Mouse (Mus musculus): ENCODE measurements around the gene Xylt1. TPM values are rescaled to one million over a fixed set of nuclear protein-coding genes. Genes with fewer than 3 reads are reported as not detected.

Gene Xylt1
- polyA plus RNA-seq, 1 experiment from 2014 or later = 2.8 TPM

- H3K4me1 ChIP-seq = peaks cover 10% of the 10 kb centered on the region
- H3K27ac ChIP-seq = no peak overlapping the region
- 81% methylated on average over 2 of the region's 2 CpGs for WGBS
- H3K9ac ChIP-seq = no peak overlapping the region
- no peak overlapping the region for H3K4me2 ChIP-seq (replicated peaks)
- no peaks in the 10 kb centered on the region for H3K27me3 ChIP-seq (replicated peaks)
- no peaks in the 10 kb centered on the region for H3K9me3 ChIP-seq
- no peaks in the 10 kb centered on the region for H3K36me3 ChIP-seq
- H3K4me3 ChIP-seq = no peak overlapping the region
- no peak for ATAC-seq (ENCODE audit: low FRiP score, low read depth)
Observed at GRCm38 (mm10) chr7:117512301-117512700, 131.5 kb downstream of the Xylt1 start.

GRCm38 (mm10) chr7:117515794-117516193 is 135.0 kb downstream of the Xylt1 start:
- Histone ChIP-seq H3K4me1 (no peaks in the 10 kb centered on the region), H3K27ac (no peak overlapping the region), H3K4me3 (no peak overlapping the region), H3K9me3 (no peaks in the 10 kb centered on the region), H3K9ac (no peak overlapping the region), H3K4me2 (replicated peaks) (no peak overlapping the region), H3K27me3 (replicated peaks) (no peaks in the 10 kb centered on the region), H3K36me3 (no peaks in the 10 kb centered on the region)
- WGBS = 83% methylated on average over 1 of the region's 1 CpGs
- ATAC-seq (ENCODE audit: low FRiP score, low read depth) = no peak

GRCm38 (mm10) chr7:117516896-117517295 is 136.1 kb downstream of the Xylt1 start:
- Histone ChIP-seq H3K9me3 (no peaks in the 10 kb centered on the region), H3K4me1 (no peaks in the 10 kb centered on the region), H3K4me3 (no peak overlapping the region), H3K36me3 (no peaks in the 10 kb centered on the region), H3K4me2 (replicated peaks) (no peak overlapping the region), H3K27ac (no peak overlapping the region), H3K27me3 (replicated peaks) (no peaks in the 10 kb centered on the region), H3K9ac (no peak overlapping the region)
- WGBS = 34% methylated on average over 4 of the region's 4 CpGs
- ATAC-seq (ENCODE audit: low FRiP score, low read depth) = no peak

- Histone ChIP-seq H3K9me3 (no peaks in the 10 kb centered on the region), H3K4me2 (replicated peaks) (no peak overlapping the region), H3K27ac (no peak overlapping the region), H3K36me3 (no peaks in the 10 kb centered on the region), H3K4me1 (no peaks in the 10 kb centered on the region), H3K9ac (no peak overlapping the region), H3K4me3 (no peak overlapping the region), H3K27me3 (replicated peaks) (no peaks in the 10 kb centered on the region)
- ATAC-seq (ENCODE audit: low FRiP score, low read depth) = no peak
Observed at GRCm38 (mm10) chr7:117521369-117521768, 140.6 kb downstream of the Xylt1 start.

- Histone ChIP-seq H3K4me1 (no peaks in the 10 kb centered on the region), H3K36me3 (no peaks in the 10 kb centered on the region), H3K27me3 (replicated peaks) (no peaks in the 10 kb centered on the region), H3K4me2 (replicated peaks) (no peak overlapping the region), H3K9me3 (no peaks in the 10 kb centered on the region), H3K4me3 (no peak overlapping the region), H3K9ac (no peak overlapping the region), H3K27ac (no peak overlapping the region)
- 30% methylated on average over 4 of the region's 4 CpGs for WGBS
- ATAC-seq (ENCODE audit: low FRiP score, low read depth) = no peak
Observed at GRCm38 (mm10) chr7:117522092-117522635, 141.4 kb downstream of the Xylt1 start.

GRCm38 (mm10) chr7:117524430-117525214 is 143.8 kb downstream of the Xylt1 start:
- no peak for ATAC-seq (ENCODE audit: low FRiP score, low read depth)
- no peaks in the 10 kb centered on the region for H3K4me1 ChIP-seq
- no peak overlapping the region for H3K27ac ChIP-seq
- H3K27me3 ChIP-seq (replicated peaks) = no peaks in the 10 kb centered on the region
- no peaks in the 10 kb centered on the region for H3K36me3 ChIP-seq
- H3K9me3 ChIP-seq = no peaks in the 10 kb centered on the region
- no peak overlapping the region for H3K4me3 ChIP-seq
- no peak overlapping the region for H3K4me2 ChIP-seq (replicated peaks)
- WGBS = 72% methylated on average over 7 of the region's 7 CpGs
- H3K9ac ChIP-seq = no peak overlapping the region

- H3K4me2 ChIP-seq (replicated peaks) = no peak overlapping the region
- no peaks in the 10 kb centered on the region for H3K9me3 ChIP-seq
- H3K27me3 ChIP-seq (replicated peaks) = no peaks in the 10 kb centered on the region
- H3K9ac ChIP-seq = no peak overlapping the region
- ATAC-seq (ENCODE audit: low FRiP score, low read depth) = no peak
- H3K36me3 ChIP-seq = no peaks in the 10 kb centered on the region
- whole genome bisulfite sequencing = 96% methylated on average over 5 of the region's 5 CpGs
- H3K27ac ChIP-seq = no peak overlapping the region
- H3K4me3 ChIP-seq = no peak overlapping the region
- no peaks in the 10 kb centered on the region for H3K4me1 ChIP-seq
Observed at GRCm38 (mm10) chr7:117525678-117526077, 144.9 kb downstream of the Xylt1 start.

- 83% methylated on average over 3 of the region's 3 CpGs for WGBS
- H3K9me3 ChIP-seq = no peaks in the 10 kb centered on the region
- ATAC-seq (ENCODE audit: low FRiP score, low read depth) = no peak
Observed at GRCm38 (mm10) chr7:117526570-117526969, 145.8 kb downstream of the Xylt1 start.

GRCm38 (mm10) chr7:117529787-117530655 is 149.2 kb downstream of the Xylt1 start:
- WGBS = 80% methylated on average over 12 of the region's 12 CpGs
- Histone ChIP-seq H3K27me3 (replicated peaks) (no peaks in the 10 kb centered on the region), H3K9ac (no peak overlapping the region), H3K4me2 (replicated peaks) (no peak overlapping the region), H3K36me3 (no peaks in the 10 kb centered on the region), H3K27ac (no peak overlapping the region), H3K4me1 (no peaks in the 10 kb centered on the region), H3K4me3 (no peak overlapping the region), H3K9me3 (no peaks in the 10 kb centered on the region)
- ATAC-seq (ENCODE audit: low FRiP score, low read depth) = no peak

More at GRCm38 (mm10) chr7:117526570-117526969, 145.8 kb downstream of the Xylt1 start:
- H3K4me3 ChIP-seq = no peak overlapping the region
- H3K27ac ChIP-seq = no peak overlapping the region
- no peak overlapping the region for H3K4me2 ChIP-seq (replicated peaks)
- H3K27me3 ChIP-seq (replicated peaks) = no peaks in the 10 kb centered on the region
- H3K9ac ChIP-seq = no peak overlapping the region
- H3K36me3 ChIP-seq = no peaks in the 10 kb centered on the region
- H3K4me1 ChIP-seq = no peaks in the 10 kb centered on the region

GRCm38 (mm10) chr7:117532651-117533050 is 151.9 kb downstream of the Xylt1 start:
- H3K9me3 ChIP-seq = no peaks in the 10 kb centered on the region
- H3K4me2 ChIP-seq (replicated peaks) = no peak overlapping the region
- H3K4me1 ChIP-seq = no peaks in the 10 kb centered on the region
- 60% methylated on average over 3 of the region's 3 CpGs for WGBS
- no peaks in the 10 kb centered on the region for H3K36me3 ChIP-seq
- ATAC-seq (ENCODE audit: low FRiP score, low read depth) = no peak
- H3K27me3 ChIP-seq (replicated peaks) = no peaks in the 10 kb centered on the region
- no peak overlapping the region for H3K9ac ChIP-seq
- H3K27ac ChIP-seq = no peak overlapping the region
- H3K4me3 ChIP-seq = no peak overlapping the region

GRCm38 (mm10) chr7:117533164-117533563 is 152.4 kb downstream of the Xylt1 start:
- Histone ChIP-seq H3K4me3 (no peak overlapping the region), H3K27ac (no peak overlapping the region), H3K9ac (no peak overlapping the region), H3K4me2 (replicated peaks) (no peak overlapping the region), H3K4me1 (no peaks in the 10 kb centered on the region), H3K9me3 (no peaks in the 10 kb centered on the region), H3K36me3 (no peaks in the 10 kb centered on the region), H3K27me3 (replicated peaks) (no peaks in the 10 kb centered on the region)
- 49% methylated on average over 5 of the region's 5 CpGs for WGBS
- no peak for ATAC-seq (ENCODE audit: low FRiP score, low read depth)

GRCm38 (mm10) chr7:117539931-117540330 is 159.2 kb downstream of the Xylt1 start:
- Histone ChIP-seq H3K4me2 (replicated peaks) (no peak overlapping the region), H3K4me1 (peaks cover 19% of the 10 kb centered on the region), H3K9ac (no peak overlapping the region), H3K4me3 (no peak overlapping the region), H3K9me3 (no peaks in the 10 kb centered on the region), H3K27ac (no peak overlapping the region), H3K27me3 (replicated peaks) (no peaks in the 10 kb centered on the region), H3K36me3 (no peaks in the 10 kb centered on the region)
- WGBS = 78% methylated on average over 5 of the region's 5 CpGs
- ATAC-seq (ENCODE audit: low FRiP score, low read depth) = no peak

Measured in neural tube, embryonic 12.5 days (tissue).